Mouse (Mus musculus): ENCODE results near the gene AA467197.
A peak's percentile ranks its signal among the peaks of the same experiment; 100 is the strongest.

AA467197 gene

GRCm38 (mm10) chr2:122638673-122639072 is 1.9 kb downstream of the AA467197 start:
- DNase-seq, result no peak

GRCm38 (mm10) chr2:122652096-122653084 is 15.6 kb downstream of the AA467197 start:
- peak; percentile 86 for DNase-seq

- no peak for DNase-seq
Measured at GRCm38 (mm10) chr2:122656052-122656451, 19.3 kb downstream of the AA467197 start.

GRCm38 (mm10) chr2:122656767-122657166 is 20.0 kb downstream of the AA467197 start:
- DNase-seq, result no peak

- no peak for DNase-seq
Measured at GRCm38 (mm10) chr2:122657707-122658524, 21.1 kb downstream of the AA467197 start.

- DNase-seq, result peak; percentile 50
Measured at GRCm38 (mm10) chr2:122659825-122660224, 23.0 kb downstream of the AA467197 start.

GRCm38 (mm10) chr2:122665253-122665972 is 28.6 kb downstream of the AA467197 start:
- DNase-seq, result no peak

GRCm38 (mm10) chr2:122665973-122666875 is 29.4 kb downstream of the AA467197 start:
- DNase-seq, result peak; percentile 76

- DNase-seq, result peak; percentile 65
Measured at GRCm38 (mm10) chr2:122667856-122668255, 31.1 kb downstream of the AA467197 start.

- DNase-seq, result no peak
Measured at GRCm38 (mm10) chr2:122671714-122672113, 34.9 kb downstream of the AA467197 start.

- peak; percentile 56 for DNase-seq
Measured at GRCm38 (mm10) chr2:122672841-122673240, 36.1 kb downstream of the AA467197 start.

GRCm38 (mm10) chr2:122675126-122675525 is 38.3 kb downstream of the AA467197 start:
- DNase-seq, result no peak

- DNase-seq, result no peak
Measured at GRCm38 (mm10) chr2:122681379-122682137, 44.8 kb downstream of the AA467197 start.

GRCm38 (mm10) chr2:122682520-122682919 is 45.7 kb downstream of the AA467197 start:
- DNase-seq, result no peak

- no peak for DNase-seq
Measured at GRCm38 (mm10) chr2:122683641-122684040, 46.9 kb downstream of the AA467197 start.

GRCm38 (mm10) chr2:122686665-122687064 is 49.9 kb downstream of the AA467197 start:
- no peak for DNase-seq

All from thymus, postnatal 14 days (tissue).